Mouse (Mus musculus) frontal cortex, adult 2 months (tissue): ENCODE results near the gene Lsm4. TPM values are rescaled to one million over a fixed set of nuclear protein-coding genes. Genes with fewer than 3 reads are reported as not detected.
A peak's percentile ranks its signal among the peaks of the same experiment; 100 is the strongest.

Experiments used
- DNase-seq, 2 experiments: peaks; one replicate each; pipeline ENCODE4 v3.0.0; 2022; ENCODE audit warnings: low spot score in 1 of 2; ENCODE audit errors: extremely low spot score in 1 of 2
- polyA plus RNA-seq: library from polyadenylated mRNA; depleted of rRNA; stranded (reverse); fragments of >200 nt; gene quantifications from 2 replicates; pipeline ENCODE4 v1.2.3, GENCODE M21; 2012

The Lsm4 gene
- polyA plus RNA-seq, 1 experiment, result 113 TPM

DNA sequence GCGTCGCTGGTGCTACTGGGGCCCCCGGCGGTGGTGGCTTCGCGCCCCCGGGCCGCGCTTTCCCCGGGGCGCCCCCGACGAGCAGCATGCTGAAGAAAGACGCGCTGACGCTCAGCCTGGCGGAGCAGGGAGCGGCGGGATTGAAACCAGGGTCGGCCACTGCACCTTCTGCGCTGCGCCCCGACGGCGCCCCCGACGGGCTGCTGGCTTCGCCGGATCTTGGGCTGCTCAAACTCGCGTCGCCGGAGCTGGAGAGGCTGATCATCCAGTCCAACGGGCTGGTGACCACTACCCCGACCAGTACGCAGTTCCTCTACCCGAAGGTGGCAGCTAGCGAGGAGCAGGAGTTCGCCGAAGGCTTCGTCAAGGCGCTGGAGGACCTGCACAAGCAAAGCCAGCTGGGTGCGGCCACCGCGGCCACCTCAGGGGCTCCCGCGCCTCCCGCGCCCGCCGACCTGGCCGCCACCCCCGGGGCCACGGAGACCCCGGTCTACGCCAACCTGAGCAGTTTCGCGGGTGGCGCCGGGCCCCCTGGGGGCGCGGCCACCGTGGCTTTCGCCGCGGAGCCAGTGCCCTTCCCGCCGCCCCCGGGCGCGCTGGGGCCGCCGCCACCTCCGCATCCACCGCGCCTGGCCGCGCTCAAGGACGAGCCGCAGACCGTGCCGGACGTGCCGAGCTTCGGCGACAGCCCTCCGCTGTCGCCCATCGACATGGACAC lies 26.2 kb downstream of the Lsm4 start:
- DNase-seq, result no peak

DNA sequence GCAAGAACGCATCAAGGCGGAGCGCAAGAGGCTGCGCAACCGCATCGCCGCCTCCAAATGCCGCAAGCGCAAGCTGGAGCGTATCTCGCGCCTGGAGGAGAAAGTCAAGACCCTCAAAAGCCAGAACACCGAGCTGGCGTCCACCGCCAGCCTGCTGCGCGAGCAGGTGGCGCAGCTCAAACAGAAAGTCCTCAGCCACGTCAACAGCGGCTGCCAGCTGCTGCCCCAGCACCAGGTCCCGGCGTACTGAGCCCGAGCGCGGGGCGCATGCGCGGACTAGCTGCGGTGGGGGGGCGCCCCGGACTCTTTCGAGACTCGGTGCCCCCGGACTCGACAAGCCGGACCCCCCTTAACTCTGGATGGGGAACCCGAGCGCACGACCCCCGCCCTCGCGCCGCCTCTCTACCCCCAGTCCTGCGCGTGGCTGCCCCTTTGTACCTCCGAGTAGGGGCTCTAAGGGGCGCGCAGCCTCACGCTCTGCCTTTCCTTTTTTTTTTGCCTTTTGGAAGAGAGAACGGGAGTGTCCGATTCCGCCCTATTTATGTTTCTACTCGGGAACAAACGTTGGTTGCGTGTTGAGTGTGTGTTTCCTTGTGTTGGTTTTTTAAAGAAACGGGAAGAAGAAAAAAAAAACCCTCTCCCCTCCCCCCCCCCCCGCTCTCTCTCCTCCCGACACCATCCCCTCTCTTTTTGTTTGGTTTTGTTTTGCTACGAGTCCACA lies 26.9 kb downstream of the Lsm4 start:
- peak in 1 of 2 experiments; percentile 78 for DNase-seq

DNA sequence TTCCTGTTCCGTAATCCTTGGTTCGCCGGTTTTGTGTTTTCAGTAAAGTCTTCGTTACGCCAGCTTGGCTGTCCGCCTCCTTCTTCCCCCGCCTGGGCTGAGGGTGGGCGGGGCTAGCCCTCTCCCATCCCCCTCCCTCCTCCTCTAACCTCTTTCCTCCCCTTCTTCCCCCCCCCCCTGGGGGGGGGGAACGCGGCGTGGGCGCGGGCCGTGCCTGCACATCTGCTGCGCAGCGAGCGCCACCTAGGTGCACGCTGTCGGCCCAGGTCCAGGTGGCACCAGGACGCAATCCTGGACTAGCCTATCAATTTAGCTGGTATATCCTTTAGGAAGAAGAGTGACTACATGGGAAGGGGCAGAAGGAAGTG lies 27.5 kb downstream of the Lsm4 start:
- peak; percentile 77 to 90 for DNase-seq

DNA sequence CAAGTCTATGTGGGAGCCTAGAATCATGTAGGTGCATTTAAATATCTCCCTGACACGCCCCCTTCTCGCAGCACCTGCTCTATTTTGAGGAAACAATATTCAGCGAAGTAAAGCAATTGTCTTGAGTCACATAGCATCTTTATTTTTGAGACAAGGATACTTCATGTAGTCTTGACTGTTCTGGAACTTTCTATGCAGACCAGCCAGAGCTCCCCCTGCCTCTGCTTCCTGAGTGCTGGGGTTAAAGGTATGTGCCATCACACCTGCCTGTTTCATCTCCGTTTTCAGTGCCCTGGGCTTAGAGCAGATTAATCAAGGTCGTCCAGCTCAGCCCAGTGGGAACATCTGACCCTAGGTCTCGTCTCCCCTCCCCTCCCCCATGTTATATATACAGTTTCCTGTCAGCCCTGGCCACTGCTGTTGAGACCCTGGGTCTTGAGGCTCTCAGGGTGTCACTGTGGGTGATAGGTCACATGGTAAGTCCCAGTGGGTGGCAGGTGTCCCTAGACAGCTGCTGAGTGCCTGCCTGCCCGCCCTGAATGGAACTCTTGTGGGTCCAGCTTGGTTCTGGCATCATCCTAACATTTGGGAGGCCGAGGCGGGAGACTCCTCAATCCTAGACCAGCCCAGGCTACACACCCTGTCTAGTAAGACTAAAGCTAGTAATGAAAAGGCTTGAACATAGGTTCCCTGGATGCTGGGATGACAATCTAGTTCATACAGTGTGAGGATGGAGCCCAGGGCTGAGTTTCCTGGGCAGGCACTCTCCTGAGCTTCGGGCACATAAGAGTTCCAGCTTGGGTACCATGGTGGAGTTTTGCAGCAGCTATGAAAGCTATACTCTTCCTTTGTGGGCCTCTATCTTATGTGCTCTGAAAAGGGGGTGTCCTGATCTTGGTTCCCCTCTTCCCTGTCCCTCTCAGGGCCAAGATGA lies 28.3 kb downstream of the Lsm4 start:
- DNase-seq, result no peak

DNA sequence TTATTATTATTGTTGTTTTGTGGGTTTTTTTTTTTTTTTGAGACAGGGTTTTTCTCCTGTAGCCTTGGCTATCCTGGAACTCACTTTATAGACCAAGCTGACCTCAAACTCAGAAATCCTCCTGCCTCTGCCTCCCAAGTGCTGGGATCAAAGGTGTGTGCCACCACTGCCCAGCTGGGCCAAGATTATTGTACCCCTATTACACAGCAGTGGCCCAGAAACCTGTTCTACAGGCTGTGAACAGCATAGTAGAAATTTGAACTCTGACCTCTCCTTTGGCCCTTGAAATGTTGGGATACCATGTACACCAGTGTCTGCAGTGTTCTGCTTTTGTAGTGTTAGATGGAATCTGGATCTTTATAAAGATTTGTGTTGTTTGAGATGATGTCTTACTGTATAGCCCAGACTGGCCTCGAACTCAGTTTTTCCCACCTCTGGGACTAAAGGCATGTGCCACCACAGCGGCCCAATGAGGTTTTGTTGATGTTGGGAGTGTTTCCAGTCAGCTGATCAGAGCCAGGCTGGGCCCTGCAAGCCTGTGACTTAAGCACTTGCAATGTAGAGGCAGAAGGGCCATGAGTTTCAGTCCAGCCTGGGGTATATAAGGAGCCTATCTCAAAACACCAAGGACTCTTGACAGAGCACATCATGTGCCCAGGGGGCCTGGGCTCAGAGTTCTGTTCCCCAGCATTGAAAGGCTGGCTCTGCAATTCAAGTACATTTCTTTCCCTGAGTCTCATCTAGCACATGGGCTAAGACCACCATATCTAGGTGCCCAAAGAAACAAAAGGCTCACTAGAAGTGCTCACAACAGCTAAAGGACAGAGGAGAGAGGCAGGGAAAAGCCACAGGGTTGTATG lies 29.2 kb downstream of the Lsm4 start:
- no peak for DNase-seq

DNA sequence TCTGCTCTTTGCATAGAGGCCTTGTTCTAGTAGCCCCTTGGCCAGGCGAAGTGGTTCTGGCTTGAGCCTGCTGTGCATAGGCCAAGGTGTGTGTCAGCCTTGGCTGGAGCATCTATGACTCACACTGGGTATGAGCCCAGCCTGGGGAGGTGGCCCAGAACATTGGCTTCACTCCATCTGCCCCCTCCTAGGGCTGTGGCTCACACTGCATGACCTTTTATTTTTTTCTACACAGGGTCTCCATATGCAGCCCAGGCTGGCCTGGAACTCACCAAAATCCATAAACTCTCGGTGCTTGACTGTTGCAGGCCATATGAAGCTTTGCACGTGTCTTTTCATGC lies 29.8 kb downstream of the Lsm4 start:
- no peak for DNase-seq

DNA sequence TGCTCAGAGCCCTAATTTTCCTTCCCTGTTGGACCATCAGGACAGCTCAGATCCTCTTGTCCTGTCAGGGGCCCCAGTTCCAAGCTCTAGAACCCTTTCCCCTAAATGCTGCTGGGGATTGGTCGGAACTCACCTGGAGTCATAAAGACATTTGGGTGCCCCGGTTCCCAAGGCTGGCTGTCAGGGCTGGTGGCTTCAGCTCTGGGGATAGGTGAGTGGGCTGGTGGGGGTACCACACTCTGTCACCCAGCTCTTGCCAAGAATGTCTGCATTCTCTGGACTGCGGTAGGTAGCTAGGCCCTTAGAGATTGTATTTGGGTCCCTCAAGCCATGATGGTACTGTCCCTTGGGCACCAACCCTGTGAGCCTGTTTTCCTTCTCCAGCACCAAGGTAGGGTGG lies 30.2 kb downstream of the Lsm4 start, which contains the start of gene Iqcn:
TSS of gene Iqcn (plus strand) at position 171 of the 400 bp plus-strand sequence.
- DNase-seq, result no peak

DNA sequence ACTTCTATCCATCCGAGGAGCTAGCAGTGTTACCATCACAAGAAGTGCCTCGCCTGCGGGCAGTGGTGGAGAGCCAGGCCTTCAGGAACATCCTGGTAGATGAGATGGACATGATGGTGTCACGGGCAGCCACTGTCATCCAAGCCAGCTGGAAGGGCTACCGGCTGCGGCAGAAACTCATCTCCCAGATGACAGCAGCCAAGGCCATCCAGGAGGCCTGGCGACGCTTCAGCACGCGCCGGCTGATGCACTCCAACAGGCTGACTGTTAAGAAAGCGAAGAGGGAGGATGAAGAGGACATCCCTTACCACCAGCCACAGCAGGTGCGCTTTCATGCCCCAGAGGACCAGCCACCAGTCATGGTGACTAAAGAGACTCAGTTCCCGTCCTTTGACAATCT lies 35.2 kb downstream of the Lsm4 start:
- no peak for DNase-seq

DNA sequence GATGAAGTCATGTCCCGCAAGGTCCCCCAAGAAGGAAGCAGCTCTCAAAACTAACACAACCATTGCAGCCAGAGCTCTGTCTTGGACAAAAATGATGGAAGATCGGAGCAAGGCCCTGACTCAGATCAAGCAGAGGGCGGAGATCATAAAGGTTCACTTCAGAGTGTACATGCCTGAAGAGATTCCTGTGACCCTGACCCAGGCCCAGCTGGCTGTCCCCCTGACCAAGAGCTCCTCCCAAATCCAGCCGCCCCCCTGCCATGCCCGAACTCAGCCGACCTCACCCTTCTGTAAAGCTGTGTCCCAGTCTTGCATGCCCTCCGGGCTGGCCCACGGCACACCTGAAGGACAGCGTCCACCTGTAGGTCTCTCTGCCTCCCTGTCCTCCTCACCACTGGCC lies 36.7 kb downstream of the Lsm4 start:
- no peak for DNase-seq

DNA sequence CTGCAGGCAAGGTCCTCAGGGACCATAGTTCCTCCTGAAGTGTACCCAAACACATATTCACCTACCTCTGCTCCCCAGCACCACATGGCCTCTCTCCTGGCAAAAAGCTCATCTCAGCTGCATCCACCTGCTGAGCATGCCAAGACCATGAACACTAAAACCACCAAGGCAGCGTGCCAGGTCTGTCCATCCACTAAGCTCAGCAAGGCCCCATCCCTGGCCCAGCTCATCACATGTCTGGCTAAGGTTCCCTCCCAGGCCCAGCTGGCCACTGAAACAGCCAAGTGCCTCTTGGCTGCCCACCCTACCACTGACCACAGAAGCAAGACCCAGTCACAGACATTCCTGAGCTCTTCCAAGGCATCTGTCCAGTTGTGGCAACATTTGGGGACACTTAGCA lies 37.2 kb downstream of the Lsm4 start:
- no peak for DNase-seq

DNA sequence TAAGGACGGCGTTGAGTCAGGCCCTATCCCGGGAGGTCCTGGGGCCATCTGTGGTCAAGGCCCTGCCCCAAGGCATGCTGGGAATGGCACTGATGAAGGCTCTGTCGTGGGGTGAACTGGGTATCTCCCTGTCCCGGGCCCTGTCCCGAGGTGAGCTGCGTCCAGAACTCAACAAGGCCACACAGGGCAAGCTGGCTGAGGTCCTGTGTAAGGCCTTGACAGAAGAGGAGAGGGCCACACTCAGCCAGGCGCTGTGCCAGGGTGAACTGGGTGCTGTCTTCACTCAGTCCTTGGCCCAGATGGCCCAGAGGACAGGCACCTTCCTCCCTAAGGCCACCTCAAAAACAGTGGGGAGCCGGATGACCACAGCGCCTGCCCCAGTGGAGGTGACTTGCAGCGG lies 38.0 kb downstream of the Lsm4 start:
- no peak for DNase-seq

DNA sequence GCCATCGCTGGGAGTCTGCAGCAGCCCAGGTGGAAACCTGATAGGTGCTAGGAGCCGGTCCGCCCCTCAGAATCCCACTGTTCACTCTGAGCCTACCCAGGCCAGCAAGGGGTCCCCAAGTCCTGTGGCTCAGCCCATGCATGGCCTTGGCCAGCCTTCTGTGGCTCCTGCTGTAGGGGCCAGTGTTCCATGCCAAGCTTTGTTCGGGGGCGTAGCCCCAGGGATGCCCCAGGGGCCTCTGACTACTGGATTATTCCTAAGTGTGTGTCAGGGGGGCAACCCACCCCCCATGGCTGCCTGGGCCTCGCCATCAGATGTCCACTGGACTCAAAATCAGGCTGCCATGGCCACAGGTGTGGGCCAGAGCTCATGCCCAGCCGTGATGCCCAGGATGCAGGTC lies 40.9 kb downstream of the Lsm4 start:
- DNase-seq, result no peak

DNA sequence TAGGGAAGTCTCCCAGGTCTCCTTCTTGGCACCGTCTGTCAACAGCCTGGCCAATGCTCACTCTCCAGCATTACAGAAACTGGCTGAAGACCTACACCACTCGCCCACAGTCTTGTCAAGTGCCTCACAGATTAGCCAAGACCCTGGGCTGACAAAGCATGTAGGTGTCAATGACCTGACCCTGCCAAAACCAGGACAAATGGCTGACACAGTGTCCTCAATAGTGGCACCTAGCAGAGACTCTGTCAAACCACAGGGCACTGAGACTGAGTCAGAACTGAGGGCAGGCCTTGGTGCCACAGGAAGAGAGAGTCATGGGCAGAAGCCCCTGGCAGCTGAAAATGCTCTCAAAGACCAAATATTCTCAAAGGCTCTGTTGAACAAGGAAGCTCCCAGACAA lies 42.0 kb downstream of the Lsm4 start:
- DNase-seq, result no peak

DNA sequence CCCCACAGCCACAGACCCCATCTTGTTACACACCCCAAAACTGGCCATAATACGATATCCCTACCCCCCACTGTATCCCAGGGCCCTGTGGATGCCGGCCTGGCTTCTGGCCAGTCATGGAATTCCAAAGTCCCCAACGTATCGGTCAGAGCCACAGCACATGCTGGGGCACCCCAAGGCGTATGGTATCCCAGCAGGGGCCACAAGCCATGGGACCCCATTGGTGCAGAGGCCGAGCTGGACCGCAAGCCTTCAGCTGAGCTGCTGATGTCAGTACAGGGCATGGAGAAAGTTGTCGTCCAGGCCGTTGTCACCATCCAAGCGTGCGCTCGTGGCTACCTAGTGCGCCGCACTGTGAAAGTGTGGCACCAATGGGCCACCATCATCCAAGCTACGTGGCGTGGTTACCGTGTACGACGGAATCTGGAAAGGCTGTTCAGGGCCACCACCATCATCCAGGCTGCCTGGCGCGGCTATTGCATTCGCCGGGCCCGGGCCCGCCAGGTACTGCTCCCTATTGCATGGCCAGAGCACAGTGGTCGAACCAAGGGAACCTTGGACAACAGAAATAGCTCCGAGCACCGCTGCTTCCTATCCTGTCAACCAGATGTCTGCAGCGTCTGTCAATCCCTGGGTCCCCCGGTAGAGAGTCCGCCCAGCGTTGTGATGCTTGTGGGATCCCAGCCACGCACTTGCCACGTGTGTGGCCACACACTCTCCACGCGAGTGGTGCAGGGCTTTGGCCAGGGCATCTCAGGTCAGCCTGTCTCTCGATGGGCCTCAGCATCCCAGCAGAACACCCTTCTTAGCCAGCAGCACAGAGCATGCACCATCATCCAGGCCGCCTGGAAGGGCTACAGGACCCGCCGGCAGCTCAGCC lies 43.7 kb downstream of the Lsm4 start:
- DNase-seq, result no peak

DNA sequence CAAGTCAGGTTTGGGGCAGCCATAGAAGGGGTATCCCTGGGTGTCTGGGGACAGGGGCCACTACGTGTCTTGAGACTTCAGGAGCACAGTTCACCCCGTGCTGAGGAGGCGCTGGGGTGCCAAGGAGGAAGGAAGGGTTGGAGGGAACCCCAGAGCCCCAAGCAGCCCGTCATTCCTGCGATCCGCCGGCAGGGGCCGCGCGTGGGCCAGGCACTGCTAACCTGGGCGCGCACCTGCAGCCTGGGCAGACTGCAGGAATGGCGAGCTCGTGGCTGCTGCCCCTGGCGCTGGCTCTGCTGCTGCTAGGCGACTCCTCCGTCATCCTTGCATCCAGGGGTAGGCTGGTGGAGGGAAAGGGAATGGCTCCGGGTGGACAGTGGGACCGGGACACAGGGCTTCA lies 45.2 kb downstream of the Lsm4 start, which contains the start of gene Gm3336:
TSS of gene Gm3336 (plus strand) at position 247 of the 400 bp plus-strand sequence.
- peak in 1 of 2 experiments; percentile 74 for DNase-seq

DNA sequence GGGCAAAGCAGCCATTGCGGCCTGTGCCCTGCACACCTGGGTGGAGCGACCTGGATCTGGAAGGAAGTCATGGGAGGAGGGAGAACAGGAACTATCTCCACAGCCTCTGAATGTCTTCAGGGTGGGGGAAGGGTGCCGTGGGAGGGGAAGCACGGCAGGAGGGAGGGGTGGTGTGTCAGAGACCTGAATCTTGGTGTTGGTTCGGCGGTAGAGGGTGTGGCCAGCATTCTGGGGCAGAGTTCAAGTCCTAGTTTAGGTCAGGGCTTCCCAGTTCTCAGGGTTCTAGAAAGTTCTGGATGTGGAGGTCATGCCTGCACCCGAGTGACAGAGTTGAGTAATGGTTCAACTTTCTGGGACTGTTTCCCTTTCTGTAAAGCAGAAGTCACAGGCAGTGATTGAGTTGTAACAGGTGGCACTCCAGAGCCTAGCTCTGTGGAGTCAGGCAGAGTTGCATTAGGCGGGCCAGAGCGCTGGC lies 46.8 kb downstream of the Lsm4 start:
- DNase-seq, result no peak

DNA sequence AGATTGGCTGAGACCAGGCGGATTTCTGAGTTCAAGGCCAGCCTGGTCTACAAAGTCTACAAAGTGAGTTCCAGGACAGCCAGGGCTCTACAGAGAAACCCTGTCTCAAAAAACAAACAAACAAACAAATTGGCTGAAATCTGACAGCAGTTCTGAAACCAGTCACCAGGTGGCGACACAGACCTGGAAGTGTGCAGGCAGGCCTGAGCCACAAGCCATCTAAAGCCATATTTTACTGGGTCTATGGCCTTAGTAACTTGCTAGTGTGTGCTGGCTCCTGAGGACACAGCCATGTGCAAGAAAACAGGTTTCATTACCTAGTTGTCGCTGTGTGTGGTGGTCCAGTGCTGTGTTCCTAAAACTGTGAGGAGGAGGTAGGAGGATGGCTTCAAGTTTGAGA lies 47.7 kb downstream of the Lsm4 start:
- peak in 1 of 2 experiments; percentile 87 for DNase-seq

DNA sequence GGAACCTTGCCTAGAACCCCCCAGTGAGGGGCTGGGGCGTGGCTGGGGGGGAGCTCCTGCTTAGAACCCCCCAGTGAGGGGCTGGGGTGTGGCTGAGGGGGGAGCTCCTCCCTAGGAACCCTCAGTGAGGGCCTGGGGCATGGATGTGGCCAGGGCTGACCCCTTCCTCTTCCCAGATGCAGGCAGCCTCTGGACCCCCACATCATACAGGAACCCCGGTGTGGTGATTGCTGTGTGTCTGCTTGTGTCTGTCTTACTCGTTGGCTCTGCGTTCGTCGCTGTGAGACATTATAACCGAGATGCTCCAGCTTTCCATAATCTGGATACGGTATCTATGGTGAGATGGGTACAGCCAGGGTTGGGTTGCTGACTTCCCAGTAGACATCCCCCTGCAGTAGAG lies 48.6 kb downstream of the Lsm4 start:
- DNase-seq, result no peak
